Mouse (Mus musculus): ENCODE data around the gene Etl4.

DNA sequence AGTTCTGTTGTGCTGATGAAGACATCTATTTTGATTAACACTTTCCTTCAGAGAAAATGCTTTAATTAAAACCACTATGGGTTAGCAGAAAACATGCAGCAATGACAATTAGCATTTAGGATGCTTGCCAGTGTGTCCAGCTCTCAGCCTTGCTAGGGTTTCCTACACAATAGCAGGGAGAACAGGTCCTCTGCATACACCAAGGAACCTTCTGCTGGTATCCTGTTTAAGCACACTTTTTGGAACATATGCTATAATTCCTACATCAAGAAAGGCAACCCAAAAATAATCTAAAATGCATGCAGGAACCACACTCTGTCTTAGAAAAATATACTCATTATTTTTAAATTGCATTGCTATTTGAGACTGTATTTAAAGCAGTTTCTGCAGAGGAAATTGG lies 673.5 kb downstream of the Etl4 start:
- TF ChIP-seq EP300 (IDR thresholded peaks at IDR 0.05; ENCODE audit: low read depth) (no peak), CTCF (IDR thresholded peaks at IDR 0.05; ENCODE audit: low read depth) (no peak)

Data from liver, embryonic 14.5 days (tissue).